Mouse (Mus musculus) liver, postnatal 0 days (tissue): ENCODE results near the gene Cox8a. TPM values are rescaled to one million over a fixed set of nuclear protein-coding genes. Genes with fewer than 3 reads are reported as not detected.

Experiments
- ATAC-seq: fragments of 200-750 bp; cut with Nextera tagmentation; 2 replicates; pipeline ENCODE4 v1.8.0; 2017; ENCODE audit warnings: mild to moderate bottlenecking, moderate library complexity
- DNase-seq: peaks from one replicate; pipeline ENCODE4 v3.0.0-alpha.2; 2016
- H3K27ac ChIP-seq: fragments of 300-500 bp; sonication (generic); 2 replicates; pipeline ENCODE4 v1.5.1; 2014; ENCODE audit warnings: antibody characterized with exemption, moderate library complexity, mild to moderate bottlenecking, low read depth
- H3K27me3 ChIP-seq: fragments of 300-500 bp; sonication (generic); 2 replicates; pipeline ENCODE4 v1.6.1; 2014; ENCODE audit warnings: low read length, control low read depth, mixed read lengths; ENCODE audit not compliant: insufficient read depth
- H3K36me3 ChIP-seq: fragments of 300-500 bp; sonication (generic); replicated peaks from 2 replicates; pipeline ENCODE4 v1.6.1; 2014; ENCODE audit warnings: mild to moderate bottlenecking, control low read depth, low read length, moderate library complexity, mixed read lengths; ENCODE audit not compliant: insufficient read depth
- H3K4me1 ChIP-seq: fragments of 300-500 bp; sonication (generic); 2 replicates; pipeline ENCODE4 v1.6.1; 2014; ENCODE audit warnings: antibody characterized with exemption, mild to moderate bottlenecking, control low read depth; ENCODE audit not compliant: insufficient read depth
- H3K4me2 ChIP-seq: fragments of 300-500 bp; sonication (generic); 2 replicates; pipeline ENCODE4 v1.6.1; 2014; ENCODE audit warnings: low read depth, mild to moderate bottlenecking, low read length, moderate library complexity, mixed read lengths
- H3K4me3 ChIP-seq: fragments of 300-500 bp; sonication (generic); 2 replicates; pipeline ENCODE4 v1.5.1; 2014; ENCODE audit warnings: low read depth, low read length
- H3K9ac ChIP-seq: fragments of 300-500 bp; sonication (generic); replicated peaks from 2 replicates; pipeline ENCODE4 v1.6.1; 2014; ENCODE audit warnings: mild to moderate bottlenecking, moderate library complexity
- H3K9me3 ChIP-seq: fragments of 300-500 bp; sonication (generic); 2 replicates; pipeline ENCODE4 v1.6.1; 2016; ENCODE audit warnings: mild to moderate bottlenecking, control low read depth, low read length, mixed read lengths
- CTCF ChIP-seq: sonication (generic); IDR thresholded peaks from 2 replicates; pipeline ENCODE4 v1.5.1; 2016; ENCODE audit warnings: antibody characterized with exemption, low read depth
- EP300 ChIP-seq: IDR thresholded peaks from 2 replicates; pipeline ENCODE4 v1.6.1; 2016; ENCODE audit warnings: antibody characterized with exemption, low read depth, mild to moderate bottlenecking
- WGBS: fragments of 180-500 bp; shearing (Covaris S2); extraction: QIAGEN DNeasy Blood & Tissue Kit; methylation state at CpG from one replicate; pipeline ENCODE4 v1.1.7; 2014; ENCODE audit not compliant: insufficient replicate concordance; 5-methylcytosine and 5-hydroxymethylcytosine counted together
- polyA plus RNA-seq: library from polyadenylated mRNA; unstranded; fragments of >200 nt; fragmentation: Nextera tagmentation; extraction: Ambion mirVana; gene quantifications from 2 replicates; pipeline ENCODE4 v1.2.1, GENCODE M21; 2015

Cox8a gene
- polyA plus RNA-seq, 1 experiment from 2014 or later, result 1,195 TPM

DNA sequence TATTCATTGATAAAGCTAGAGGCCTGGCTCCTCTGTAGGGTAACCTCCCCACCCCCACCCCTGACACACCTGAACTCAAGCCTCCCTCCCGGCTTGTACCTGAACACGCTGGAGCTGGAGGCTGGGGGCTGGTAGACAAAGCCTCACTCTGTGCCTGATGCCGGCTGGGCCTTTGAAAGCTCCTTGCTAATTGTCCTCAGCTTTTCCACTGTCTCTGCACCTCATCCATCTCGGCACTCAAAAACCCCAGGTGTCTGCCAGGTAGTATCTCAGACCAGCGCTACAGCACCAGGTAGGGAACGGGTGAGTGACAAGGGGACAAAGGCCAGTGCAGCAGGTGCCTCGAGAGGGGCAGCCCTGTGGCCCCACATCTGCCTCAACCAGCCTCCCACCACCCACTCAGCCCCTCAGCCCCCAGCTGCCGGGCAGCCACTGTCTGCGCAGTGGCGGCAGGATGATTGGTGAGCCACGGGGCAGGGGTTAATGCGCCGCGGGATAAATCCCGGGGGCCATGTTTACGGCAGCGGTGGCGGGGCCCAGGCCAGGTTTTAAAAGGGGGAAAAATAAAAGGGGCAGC is 31.6 kb downstream of the Cox8a start:
- no peak for DNase-seq
- no peak overlapping the region for H3K9ac ChIP-seq
- WGBS, result 40% methylated on average over 18 of the region's 18 CpGs
- no peak for ATAC-seq
- no peak overlapping the region for H3K4me2 ChIP-seq
- peaks cover 10% of the 10 kb centered on the region; the same call in 1 of the 2 replicates for H3K27me3 ChIP-seq
- no peaks in the 10 kb centered on the region for H3K9me3 ChIP-seq
- no peak overlapping the region for H3K4me3 ChIP-seq
- peaks cover 12% of the 10 kb centered on the region for H3K4me1 ChIP-seq
- no peaks in the 10 kb centered on the region for H3K36me3 ChIP-seq
- no peak for TF ChIP-seq CTCF
- no peak for TF ChIP-seq EP300
- H3K27ac ChIP-seq, result no peak overlapping the region

DNA sequence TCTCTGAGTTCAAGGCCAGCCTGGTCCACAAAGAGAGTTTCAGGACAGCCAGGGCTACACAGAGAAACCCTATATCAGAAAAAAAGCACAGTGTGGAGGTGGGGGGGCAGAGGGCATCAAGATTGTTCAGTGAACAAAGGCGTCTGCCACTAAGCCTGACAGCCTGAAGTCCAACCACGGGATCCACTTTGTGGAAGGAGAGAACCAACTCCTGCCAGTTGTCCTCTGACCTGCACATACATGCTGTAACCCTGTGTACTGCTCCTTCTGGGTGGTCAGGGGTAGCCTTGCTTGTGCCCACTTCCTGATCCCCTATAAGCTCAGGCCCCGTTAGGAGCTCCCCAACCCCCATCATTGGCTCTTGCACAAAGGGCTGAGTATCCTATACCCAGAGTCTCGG is 32.4 kb downstream of the Cox8a start:
- Histone ChIP-seq H3K27ac (no peak overlapping the region), H3K36me3 (no peaks in the 10 kb centered on the region), H3K27me3 (peaks cover 10% of the 10 kb centered on the region; the same call in 1 of the 2 replicates), H3K4me3 (no peak overlapping the region), H3K4me2 (no peak overlapping the region), H3K4me1 (peaks cover 13% of the 10 kb centered on the region), H3K9me3 (no peaks in the 10 kb centered on the region), H3K9ac (no peak overlapping the region)
- TF ChIP-seq EP300 (no peak), CTCF (no peak)
- ATAC-seq (no peak), DNase-seq (no peak)
- 67% methylated on average over 4 of the region's 4 CpGs for WGBS

DNA sequence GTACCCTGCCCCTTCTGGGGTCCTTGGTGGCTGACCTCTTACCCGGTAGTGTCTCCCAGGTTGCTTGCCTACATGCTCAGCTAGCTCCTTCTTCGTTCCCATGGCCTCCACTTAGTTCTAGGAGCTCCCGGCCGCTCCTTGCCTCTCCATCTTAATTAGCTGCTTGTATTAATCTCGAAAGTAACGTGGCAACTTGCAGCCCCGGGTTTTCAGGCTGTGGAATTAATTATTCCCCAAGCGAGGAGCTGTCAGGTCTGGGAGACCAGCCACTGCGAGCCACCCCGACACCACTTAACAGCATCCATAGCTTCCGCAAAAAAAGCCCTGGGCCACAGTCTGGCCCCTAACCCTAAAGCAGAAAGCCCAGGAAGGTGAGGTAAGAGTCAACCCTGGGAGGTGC is 34.0 kb downstream of the Cox8a start:
- Histone ChIP-seq H3K27me3 (peaks cover 10% of the 10 kb centered on the region; the same call in 1 of the 2 replicates), H3K4me1 (peaks cover 13% of the 10 kb centered on the region), H3K27ac (no peak overlapping the region), H3K4me3 (no peak overlapping the region), H3K9ac (no peak overlapping the region), H3K4me2 (no peak overlapping the region), H3K36me3 (no peaks in the 10 kb centered on the region), H3K9me3 (no peaks in the 10 kb centered on the region)
- WGBS, result 83% methylated on average over 11 of the region's 11 CpGs
- ATAC-seq, result no peak
- TF ChIP-seq CTCF, result no peak
- TF ChIP-seq EP300, result no peak
- no peak for DNase-seq

DNA sequence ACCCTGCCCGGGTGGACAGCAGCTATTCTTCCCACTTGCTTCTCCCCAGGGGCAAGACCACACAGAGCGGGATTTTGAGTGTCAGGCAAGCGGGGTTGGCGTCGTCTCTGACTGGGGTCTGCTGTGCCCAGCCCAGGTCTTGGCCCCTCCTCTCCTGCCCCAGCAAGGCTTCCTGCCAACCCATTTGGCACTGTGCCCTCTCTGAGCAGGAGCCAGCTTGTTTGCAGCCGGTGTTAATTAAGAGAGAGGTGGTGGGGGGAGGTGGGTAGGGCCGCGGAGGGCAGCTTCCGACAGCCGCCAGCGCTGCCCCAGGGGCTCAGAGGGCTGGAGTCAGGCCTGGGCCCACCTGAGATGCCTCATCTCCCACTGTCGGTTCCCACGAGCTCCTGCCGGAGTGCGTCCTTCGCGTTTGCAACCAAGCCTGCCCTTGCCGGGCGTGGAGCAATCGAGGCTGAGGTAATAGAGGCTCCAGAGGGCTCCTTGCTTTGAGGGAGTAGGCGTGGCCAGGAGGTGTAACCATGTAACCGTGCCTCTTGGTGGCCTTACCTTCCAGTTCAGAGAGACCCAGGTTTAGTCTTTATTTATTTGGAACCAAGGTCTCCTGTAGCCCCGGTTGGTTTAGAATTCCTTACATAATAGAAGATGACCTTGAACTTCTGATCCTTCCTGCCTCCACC is 35.0 kb downstream of the Cox8a start:
- Histone ChIP-seq H3K9ac (no peak overlapping the region), H3K36me3 (no peaks in the 10 kb centered on the region), H3K27ac (no peak overlapping the region), H3K9me3 (no peaks in the 10 kb centered on the region), H3K4me2 (peak overlapping the region; percentile 53), H3K4me3 (no peak overlapping the region), H3K4me1 (peaks cover 13% of the 10 kb centered on the region), H3K27me3 (peaks cover 10% of the 10 kb centered on the region; the same call in 1 of the 2 replicates)
- 19% methylated on average over 23 of the region's 23 CpGs for WGBS
- no peak for TF ChIP-seq CTCF
- no peak for TF ChIP-seq EP300
- ATAC-seq (0 out of 2 replicates have a peak, but pooled peaks have one; percentile 26), DNase-seq (peak; percentile 63)

DNA sequence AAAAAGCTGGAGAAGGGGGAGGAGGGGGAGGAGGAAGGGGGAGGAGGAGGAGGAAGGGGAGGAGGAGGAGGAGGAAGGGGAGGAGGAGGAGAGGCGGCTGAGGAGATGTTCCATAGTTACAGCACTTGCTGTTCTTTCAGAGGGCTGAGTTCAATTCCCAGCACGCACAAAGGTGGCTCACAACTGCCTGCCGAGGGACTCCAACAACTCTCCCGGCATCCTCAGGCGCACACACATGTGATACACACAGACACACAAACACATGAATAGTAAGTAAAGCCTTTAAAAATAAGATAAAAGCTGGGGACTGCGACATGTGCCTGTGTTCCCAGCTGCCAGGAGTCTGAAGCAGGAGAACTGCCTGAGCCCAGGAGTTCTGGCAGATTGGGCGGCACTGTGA is 35.9 kb downstream of the Cox8a start:
- H3K4me1 ChIP-seq, result peaks cover 13% of the 10 kb centered on the region
- peaks cover 10% of the 10 kb centered on the region; the same call in 1 of the 2 replicates for H3K27me3 ChIP-seq
- no peak overlapping the region for H3K27ac ChIP-seq
- H3K9ac ChIP-seq, result no peak overlapping the region
- TF ChIP-seq CTCF (no peak), EP300 (no peak)
- H3K4me3 ChIP-seq, result no peak overlapping the region
- no peak for DNase-seq
- H3K36me3 ChIP-seq, result no peaks in the 10 kb centered on the region
- WGBS, result 67% methylated on average over 7 of the region's 7 CpGs
- no peak for ATAC-seq
- H3K9me3 ChIP-seq, result no peaks in the 10 kb centered on the region
- H3K4me2 ChIP-seq, result no peak overlapping the region

DNA sequence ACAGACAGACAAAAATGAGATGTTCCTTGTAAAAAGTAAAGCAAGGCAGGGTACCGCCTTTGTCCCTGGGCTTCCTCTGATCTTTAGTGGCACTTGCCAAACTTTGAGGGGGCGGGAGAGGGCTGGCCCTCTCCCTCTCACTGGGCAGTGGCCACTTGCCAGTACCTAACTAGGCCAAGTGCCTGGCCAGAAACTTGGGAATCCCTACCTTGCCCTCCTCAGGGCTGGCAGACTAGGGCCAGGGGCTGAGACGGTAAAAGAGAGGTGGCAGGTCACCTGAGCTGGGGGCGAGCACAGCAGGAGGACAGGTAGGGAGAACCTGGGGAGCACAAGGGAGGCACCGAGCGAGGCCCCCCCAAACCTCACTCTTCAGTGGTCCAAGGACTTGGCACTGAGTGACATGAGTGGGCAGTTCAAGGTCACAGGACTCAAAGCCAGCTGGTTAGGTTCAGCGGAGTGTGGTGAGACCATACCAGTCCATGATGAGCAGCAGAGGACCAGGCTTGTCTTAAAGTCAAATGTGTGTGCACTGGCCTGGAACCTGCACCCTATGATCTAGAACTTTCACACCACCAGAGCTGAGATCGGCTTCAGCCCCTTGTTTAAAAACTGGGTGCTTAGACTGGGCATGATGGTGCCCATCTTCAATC is 36.5 kb downstream of the Cox8a start:
- Histone ChIP-seq H3K27me3 (peaks cover 7% of the 10 kb centered on the region; the same call in 1 of the 2 replicates), H3K36me3 (no peaks in the 10 kb centered on the region), H3K4me3 (no peak overlapping the region), H3K4me1 (peaks cover 13% of the 10 kb centered on the region), H3K9me3 (no peaks in the 10 kb centered on the region), H3K4me2 (no peak overlapping the region), H3K9ac (no peak overlapping the region), H3K27ac (no peak overlapping the region)
- 74% methylated on average over 8 of the region's 8 CpGs for WGBS
- DNase-seq, result no peak
- ATAC-seq, result no peak
- TF ChIP-seq EP300 (no peak), CTCF (no peak)
